Mouse (Mus musculus) kidney, embryonic 14.5 days (tissue): Measurements from ENCODE around the gene Rab40c. TPM values are rescaled to one million over a fixed set of nuclear protein-coding genes. Genes with fewer than 3 reads are reported as not detected.

ENCODE experiments used
- ATAC-seq: fragments of 200-750 bp; cut with Nextera tagmentation; 2 replicates; pipeline ENCODE4 v1.8.0; 2017; ENCODE audit warnings: moderate number of reproducible peaks, mild to moderate bottlenecking, moderate TSS enrichment, moderate library complexity; ENCODE audit not compliant: low FRiP score, low TSS enrichment
- H3K27ac ChIP-seq: fragments of 300-500 bp; sonication (generic); 2 replicates; pipeline ENCODE4 v1.5.1; 2014; ENCODE audit warnings: low read depth, mild to moderate bottlenecking, low read length, moderate library complexity, mixed read lengths
- H3K27me3 ChIP-seq: fragments of 300-500 bp; sonication (generic); 2 replicates; pipeline ENCODE4 v1.6.1; 2014; ENCODE audit warnings: mild to moderate bottlenecking, low read length; ENCODE audit not compliant: control insufficient read depth, insufficient read depth
- H3K36me3 ChIP-seq: fragments of 300-500 bp; sonication (generic); 2 replicates; pipeline ENCODE4 v1.6.1; 2014; ENCODE audit warnings: low read length, mixed read lengths; ENCODE audit not compliant: control insufficient read depth, insufficient read depth
- H3K4me1 ChIP-seq: fragments of 300-500 bp; sonication (generic); 2 replicates; pipeline ENCODE4 v1.6.1; 2014; ENCODE audit warnings: low read length, mixed read lengths; ENCODE audit not compliant: control insufficient read depth, insufficient read depth
- H3K4me2 ChIP-seq: fragments of 300-500 bp; sonication (generic); replicated peaks from 2 replicates; pipeline ENCODE4 v1.6.1; 2014; ENCODE audit warnings: low read depth, mild to moderate bottlenecking, low read length
- H3K4me3 ChIP-seq: fragments of 300-500 bp; sonication (generic); 2 replicates; pipeline ENCODE4 v1.5.1; 2014; ENCODE audit warnings: mild to moderate bottlenecking, low read length
- H3K9ac ChIP-seq: fragments of 300-500 bp; sonication (generic); 2 replicates; pipeline ENCODE4 v1.6.1; 2014; ENCODE audit warnings: low read depth, mild to moderate bottlenecking, low read length, moderate library complexity
- H3K9me3 ChIP-seq: fragments of 300-500 bp; sonication (generic); 2 replicates; pipeline ENCODE4 v1.6.1; 2016; ENCODE audit warnings: low read length; ENCODE audit not compliant: control insufficient read depth
- WGBS: fragments of 180-500 bp; shearing (Covaris S2); extraction: QIAGEN DNeasy Blood & Tissue Kit; methylation state at CpG from one replicate; pipeline ENCODE4 v1.1.7; 2014; 5-methylcytosine and 5-hydroxymethylcytosine counted together
- polyA plus RNA-seq: library from polyadenylated mRNA; unstranded; fragments of >200 nt; fragmentation: Nextera tagmentation; extraction: Ambion mirVana; gene quantifications from 2 replicates; pipeline ENCODE4 v1.2.1, GENCODE M21; 2014

Gene Rab40c
- polyA plus RNA-seq, 1 experiment from 2014 or later, result 17.2 TPM

- WGBS, result 79% methylated on average over 9 of the region's 9 CpGs
- no peaks in the 10 kb centered on the region for H3K27me3 ChIP-seq
- H3K27ac ChIP-seq, result no peak overlapping the region
- no peaks in the 10 kb centered on the region; the same call in 1 of the 2 replicates for H3K36me3 ChIP-seq
- H3K4me2 ChIP-seq, result no peak overlapping the region
- peaks cover 13% of the 10 kb centered on the region for H3K4me1 ChIP-seq
- H3K9ac ChIP-seq, result no peak overlapping the region
- no peak for ATAC-seq
- H3K4me3 ChIP-seq, result no peak overlapping the region
- no peaks in the 10 kb centered on the region for H3K9me3 ChIP-seq
Observed at GRCm38 (mm10) chr17:25943769-25944168, 24.2 kb upstream of the Rab40c start.

- Histone ChIP-seq H3K9ac (no peak overlapping the region), H3K9me3 (no peaks in the 10 kb centered on the region), H3K4me3 (no peak overlapping the region), H3K4me1 (peaks cover 13% of the 10 kb centered on the region), H3K36me3 (no peaks in the 10 kb centered on the region; the same call in 1 of the 2 replicates), H3K27ac (no peak overlapping the region), H3K27me3 (no peaks in the 10 kb centered on the region), H3K4me2 (no peak overlapping the region)
- no peak for ATAC-seq
- WGBS, result 90% methylated on average over 3 of the region's 3 CpGs
Observed at GRCm38 (mm10) chr17:25943221-25943620, 23.7 kb upstream of the Rab40c start.

- no peak overlapping the region for H3K4me2 ChIP-seq
- H3K27me3 ChIP-seq, result no peaks in the 10 kb centered on the region
- no peak overlapping the region for H3K4me3 ChIP-seq
- no peaks in the 10 kb centered on the region for H3K9me3 ChIP-seq
- H3K9ac ChIP-seq, result no peak overlapping the region
- ATAC-seq, result no peak
- no peak overlapping the region; the same call in 1 of the 2 replicates for H3K27ac ChIP-seq
- WGBS, result 85% methylated on average over 2 of the region's 2 CpGs
- H3K36me3 ChIP-seq, result peaks cover under 1% of the 10 kb centered on the region; the same call in 1 of the 2 replicates
- H3K4me1 ChIP-seq, result peaks cover 13% of the 10 kb centered on the region
Observed at GRCm38 (mm10) chr17:25942597-25943151, 23.1 kb upstream of the Rab40c start.

- Histone ChIP-seq H3K4me3 (peak overlapping the region; percentile 94), H3K9ac (peak overlapping the region; percentile 97), H3K9me3 (no peaks in the 10 kb centered on the region), H3K36me3 (peaks cover 10% of the 10 kb centered on the region), H3K27ac (peak overlapping the region; percentile 92), H3K4me1 (peaks cover 13% of the 10 kb centered on the region), H3K4me2 (peak overlapping the region; percentile 51), H3K27me3 (no peaks in the 10 kb centered on the region)
- ATAC-seq, result peak; percentile 59
- WGBS, result 4% methylated on average over 45 of the region's 54 CpGs
Observed at GRCm38 (mm10) chr17:25941511-25942241, 22.1 kb upstream of the Rab40c start.

- no peak overlapping the region for H3K27ac ChIP-seq
- H3K27me3 ChIP-seq, result no peaks in the 10 kb centered on the region
- no peaks in the 10 kb centered on the region for H3K9me3 ChIP-seq
- no peak overlapping the region for H3K4me3 ChIP-seq
- H3K4me2 ChIP-seq, result no peak overlapping the region
- no peak for ATAC-seq
- peaks cover 73% of the 10 kb centered on the region for H3K36me3 ChIP-seq
- WGBS, result 92% methylated on average over 1 of the region's 1 CpGs
- no peaks in the 10 kb centered on the region for H3K4me1 ChIP-seq
- no peak overlapping the region for H3K9ac ChIP-seq
Observed at GRCm38 (mm10) chr17:25934526-25934925, 15.0 kb upstream of the Rab40c start.

- 69% methylated on average over 2 of the region's 2 CpGs for WGBS
- Histone ChIP-seq H3K4me1 (no peaks in the 10 kb centered on the region), H3K27ac (no peak overlapping the region), H3K4me3 (no peak overlapping the region), H3K9me3 (no peaks in the 10 kb centered on the region), H3K27me3 (no peaks in the 10 kb centered on the region), H3K4me2 (no peak overlapping the region), H3K36me3 (peaks cover 48% of the 10 kb centered on the region), H3K9ac (no peak overlapping the region)
- ATAC-seq, result no peak
Observed at GRCm38 (mm10) chr17:25925348-25925747, 5.8 kb upstream of the Rab40c start.

GRCm38 (mm10) chr17:25922120-25922519 lies 2.6 kb upstream of the Rab40c start:
- Histone ChIP-seq H3K4me1 (peaks cover 13% of the 10 kb centered on the region), H3K36me3 (peaks cover 27% of the 10 kb centered on the region), H3K4me3 (no peak overlapping the region), H3K9ac (no peak overlapping the region), H3K27me3 (no peaks in the 10 kb centered on the region), H3K9me3 (no peaks in the 10 kb centered on the region), H3K4me2 (no peak overlapping the region), H3K27ac (no peak overlapping the region)
- WGBS, result 87% methylated on average over 5 of the region's 5 CpGs
- ATAC-seq, result no peak

GRCm38 (mm10) chr17:25919786-25920642 lies 487 bp upstream of the Rab40c start:
- Histone ChIP-seq H3K36me3 (peaks cover 6% of the 10 kb centered on the region; the same call in 1 of the 2 replicates), H3K27me3 (no peaks in the 10 kb centered on the region), H3K9me3 (no peaks in the 10 kb centered on the region), H3K9ac (peak overlapping the region; percentile 90), H3K4me2 (peak overlapping the region; percentile 49), H3K4me1 (peaks cover 13% of the 10 kb centered on the region), H3K27ac (peak overlapping the region; percentile 87), H3K4me3 (peak overlapping the region; percentile 97)
- WGBS, result under 1% methylated on average over 38 of the region's 40 CpGs
- peak; percentile 98 for ATAC-seq
